10 mouse cellular contexts compared by ENCODE assay signal in genomic region chr7:14622556-14623542, GRCm38 (mm10). TPM values are rescaled to one million over a fixed set of nuclear protein-coding genes. Genes with fewer than 3 reads are reported as not detected.
A peak's percentile ranks its signal among the peaks of the same experiment; 100 is the strongest.
DNase-seq lines count a peak whose midpoint lies in the region; ATAC-seq and TF ChIP-seq lines count a peak whose summit lies in the region.
"Not testable (repeated sequence)": the region's sequence is repeated elsewhere in the genome, so short reads cannot be mapped to it uniquely, and the experiment has no call there.
"Had no signal": no experiment of that assay in that cellular context is flagged by ENCODE, and none has a peak within 500 bp of the region (broad histone marks: within the 10 kb centered on the region; RNA-seq: fewer than 3 reads in every experiment).

No protein-coding gene starts in this region.

- 6% methylated on average over 89 of the region's 132 CpGs for WGBS in forebrain, postnatal 0 days
- 2% methylated on average over 81 of the region's 132 CpGs for WGBS in heart, embryonic 16.5 days
- WGBS in intestine, embryonic 16.5 days = 3% methylated on average over 64 of the region's 132 CpGs
- WGBS in limb, embryonic 14.5 days = 3% methylated on average over 67 of the region's 132 CpGs
- 3% methylated on average over 113 of the region's 132 CpGs for WGBS in neural tube, embryonic 12.5 days

- H3K9ac ChIP-seq in forebrain, postnatal 0 days = not testable (repeated sequence)
- H3K9ac ChIP-seq in heart, embryonic 16.5 days (ENCODE audit: low read length) = peak overlapping the region; percentile 36; the same call in 1 of the 2 replicates
- peak overlapping the region; percentile 62 for H3K9ac ChIP-seq in intestine, embryonic 16.5 days (ENCODE audit: low read depth, low read length)
- H3K9ac ChIP-seq in limb, embryonic 14.5 days (ENCODE audit: low read depth, low read length, severe bottlenecking) = peak overlapping the region; percentile 69
- H3K9ac ChIP-seq in neural tube, embryonic 12.5 days = peak overlapping the region; percentile 54

- ATAC-seq in CD4-positive, CD25-positive, alpha-beta regulatory T cell, adult 4 months = peak; percentile 92
- ATAC-seq in common myeloid progenitor, adult 5-6 weeks (replicated peaks; ENCODE audit: low read depth, poor library complexity, severe bottlenecking) = peak; percentile 76
- peak; percentile 81 for ATAC-seq in forebrain, postnatal 0 days
- peak; percentile 90 for ATAC-seq in heart, embryonic 16.5 days (replicated peaks; ENCODE audit: extremely low read depth, insufficient read depth, low FRiP score)
- peak; percentile 95 for ATAC-seq in intestine, embryonic 16.5 days
- ATAC-seq in limb, embryonic 14.5 days (ENCODE audit: low FRiP score, low read depth) = peak; percentile 91
- ATAC-seq in neural tube, embryonic 12.5 days (ENCODE audit: low FRiP score, low read depth) = peak; percentile 91

- TF ChIP-seq POLR2A in limb, embryonic 14.5 days (IDR thresholded peaks at IDR 0.05; ENCODE audit: borderline replicate concordance, extremely low read depth, insufficient read depth, insufficient read length) = not testable (repeated sequence)

- H3K27ac ChIP-seq in forebrain, postnatal 0 days (ENCODE audit: low read depth, low read length); heart, embryonic 16.5 days (ENCODE audit: low read length); intestine, embryonic 16.5 days (ENCODE audit: low read length): not testable (repeated sequence)
- H3K27ac ChIP-seq in limb, embryonic 14.5 days (replicated peaks; ENCODE audit: low read depth, low read length) = peak overlapping the region; percentile 52; the same call in 1 of the 2 replicates
- H3K27ac ChIP-seq in neural tube, embryonic 12.5 days = 0 out of 2 replicates have a peak overlapping the region, but pooled peaks have one; percentile 20

- H3K9me3 ChIP-seq in forebrain, postnatal 0 days (ENCODE audit: low read length); heart, embryonic 16.5 days (replicated peaks; ENCODE audit: control insufficient read depth, low read length); intestine, embryonic 16.5 days (ENCODE audit: control insufficient read depth, low read length); limb, embryonic 14.5 days (ENCODE audit: control insufficient read depth, low read length); neural tube, embryonic 12.5 days: not testable (repeated sequence)

- not testable (repeated sequence) for H3K4me1 ChIP-seq in forebrain, postnatal 0 days (ENCODE audit: insufficient read depth); heart, embryonic 16.5 days (ENCODE audit: control insufficient read depth, insufficient read depth, low read length); intestine, embryonic 16.5 days (ENCODE audit: control insufficient read depth, insufficient read depth, low read length); limb, embryonic 14.5 days (ENCODE audit: control insufficient read depth, insufficient read depth, low read length); neural tube, embryonic 12.5 days

- peak overlapping the region; percentile 16 for H3K4me3 ChIP-seq in forebrain, postnatal 0 days (ENCODE audit: low read depth, low read length)
- peak overlapping the region; percentile 43 for H3K4me3 ChIP-seq in heart, embryonic 16.5 days (ENCODE audit: low read length)
- peak overlapping the region; percentile 45 for H3K4me3 ChIP-seq in intestine, embryonic 16.5 days (ENCODE audit: low read length)
- peak overlapping the region; percentile 40 for H3K4me3 ChIP-seq in limb, embryonic 14.5 days (replicated peaks; ENCODE audit: low read length)
- peak overlapping the region; percentile 43 for H3K4me3 ChIP-seq in neural tube, embryonic 12.5 days

- not testable (repeated sequence) for H3K27me3 ChIP-seq in forebrain, postnatal 0 days (ENCODE audit: insufficient read depth, low read length); intestine, embryonic 16.5 days (replicated peaks; ENCODE audit: control insufficient read depth, insufficient read depth, low read length); limb, embryonic 14.5 days (ENCODE audit: control insufficient read depth, insufficient read depth, low read length); neural tube, embryonic 12.5 days (replicated peaks)
- peaks cover 13% of the 10 kb centered on the region for H3K27me3 ChIP-seq in heart, embryonic 16.5 days (ENCODE audit: control insufficient read depth, insufficient read depth, low read length)

- TF ChIP-seq CTCF in forebrain, postnatal 0 days (IDR thresholded peaks at IDR 0.05; ENCODE audit: low read depth) = not testable (repeated sequence)

- peak overlapping the region; percentile 29 for H3K4me2 ChIP-seq in forebrain, postnatal 0 days (ENCODE audit: low read depth)
- peak overlapping the region; percentile 55 for H3K4me2 ChIP-seq in heart, embryonic 16.5 days (ENCODE audit: low read depth, low read length)
- H3K4me2 ChIP-seq in intestine, embryonic 16.5 days (ENCODE audit: low read depth, low read length) = peak overlapping the region; percentile 64
- peak overlapping the region; percentile 44 for H3K4me2 ChIP-seq in limb, embryonic 14.5 days (replicated peaks; ENCODE audit: low read depth, low read length, severe bottlenecking)
- peak overlapping the region; percentile 56 for H3K4me2 ChIP-seq in neural tube, embryonic 12.5 days (replicated peaks)

- not testable (repeated sequence) for H3K36me3 ChIP-seq in forebrain, postnatal 0 days (ENCODE audit: insufficient read depth); heart, embryonic 16.5 days (ENCODE audit: control insufficient read depth, insufficient read depth); intestine, embryonic 16.5 days (ENCODE audit: control insufficient read depth, insufficient read depth, low read length)
- H3K36me3 ChIP-seq in limb, embryonic 14.5 days (ENCODE audit: control insufficient read depth, insufficient read depth, low read length) = 0 out of 2 replicates have a peak, but pooled peaks cover 10% of the 10 kb centered on the region
- peaks cover 10% of the 10 kb centered on the region; the same call in 1 of the 2 replicates for H3K36me3 ChIP-seq in neural tube, embryonic 12.5 days

- DNase-seq in forebrain, postnatal 0 days = not testable (repeated sequence)
- peak; percentile 2 for DNase-seq in limb, embryonic 14.5 days (ENCODE audit: low spot score)
- DNase-seq in lung, postnatal 14 days = peak; percentile 26

RNA-seq across cellular contexts. Expression of gene Obox7, which starts 36.4 kb away (rescaled TPM):
- not detected for polyA plus RNA-seq in CD4-positive, CD25-positive, alpha-beta regulatory T cell, adult 4 months (2017; shearing (Covaris generic))
- total RNA-seq in common myeloid progenitor, adult 5-6 weeks (2017) = not detected in 2 replicates
- total RNA-seq in forebrain, postnatal 0 days (2014; rRNA removed) = not detected in 2 replicates
- not detected in 2 replicates for polyA plus RNA-seq in forebrain, postnatal 0 days (2015; fragmentation: Nextera tagmentation; extraction: Ambion mirVana)
- not detected in 2 replicates for polyA plus RNA-seq in heart, embryonic 16.5 days (2015; fragmentation: Nextera tagmentation; extraction: Ambion mirVana)
- not detected in 2 replicates for polyA plus RNA-seq in intestine, embryonic 16.5 days (2015; fragmentation: Nextera tagmentation; extraction: Ambion mirVana)
- not detected in 2 replicates for polyA plus RNA-seq in limb, embryonic 14.5 days (2012; rRNA removed)
- not detected in 2 replicates for polyA plus RNA-seq in limb, embryonic 14.5 days (2014; fragmentation: Nextera tagmentation; extraction: Ambion mirVana)
- not detected in 2 replicates for polyA plus RNA-seq in neural tube, embryonic 12.5 days (2016; fragmentation: Nextera tagmentation; extraction: Ambion mirVana)
- total RNA-seq: left cerebral cortex, postnatal 25 days had no signal
- polyA plus RNA-seq: large intestine, adult 2 months had no signal

RNA-seq across cellular contexts. Expression of gene Vmn1r90, which starts 59.5 kb away (rescaled TPM):
- polyA plus RNA-seq in CD4-positive, CD25-positive, alpha-beta regulatory T cell, adult 4 months (2017; shearing (Covaris generic)) = not detected
- not detected in 2 replicates for total RNA-seq in common myeloid progenitor, adult 5-6 weeks (2017)
- 0.08 and 0.19 TPM in 2 replicates for total RNA-seq in forebrain, postnatal 0 days (2014; rRNA removed)
- polyA plus RNA-seq in forebrain, postnatal 0 days (2015; fragmentation: Nextera tagmentation; extraction: Ambion mirVana) = 0.03 and 0.04 TPM in 2 replicates
- 0.04 and 0.07 TPM in 2 replicates for polyA plus RNA-seq in heart, embryonic 16.5 days (2015; fragmentation: Nextera tagmentation; extraction: Ambion mirVana)
- 0.05 and 0.17 TPM in 2 replicates for polyA plus RNA-seq in intestine, embryonic 16.5 days (2015; fragmentation: Nextera tagmentation; extraction: Ambion mirVana)
- polyA plus RNA-seq in limb, embryonic 14.5 days (2012; rRNA removed) = 1.2 and 1.8 TPM in 2 replicates
- polyA plus RNA-seq in limb, embryonic 14.5 days (2014; fragmentation: Nextera tagmentation; extraction: Ambion mirVana) = 0.36 and 0.55 TPM in 2 replicates
- 0.23 and 0.50 TPM in 2 replicates for polyA plus RNA-seq in neural tube, embryonic 12.5 days (2016; fragmentation: Nextera tagmentation; extraction: Ambion mirVana)
